Mouse (Mus musculus) liver, adult 2 months (tissue): ENCODE results near the gene Nf1. TPM values are rescaled to one million over a fixed set of nuclear protein-coding genes. Genes with fewer than 3 reads are reported as not detected.
A peak's percentile ranks its signal among the peaks of the same experiment; 100 is the strongest.

ENCODE experiments used
- DNase-seq: peaks from one replicate; pipeline ENCODE4 v3.0.0-alpha.2; 2011; ENCODE audit warnings: low read depth, low spot score; ENCODE audit errors: extremely low read depth
- H3K27ac ChIP-seq: fragments of 200-500 bp; replicated peaks from 2 replicates; pipeline ENCODE4 v1.5.1; 2012; ENCODE audit warnings: low read depth, mild to moderate bottlenecking, control low read depth, inconsistent platforms, low read length; ENCODE audit not compliant: insufficient read depth
- H3K27me3 ChIP-seq: fragments of 200-500 bp; 2 replicates; pipeline ENCODE4 v1.6.1; 2012; ENCODE audit warnings: mild to moderate bottlenecking, moderate library complexity, low read length, inconsistent platforms; ENCODE audit not compliant: control insufficient read depth, insufficient read depth
- H3K36me3 ChIP-seq: fragments of 200-500 bp; 2 replicates; pipeline ENCODE4 v1.6.1; 2012; ENCODE audit warnings: low read length, inconsistent platforms; ENCODE audit not compliant: control insufficient read depth, insufficient read depth
- H3K4me1 ChIP-seq: fragments of 200-500 bp; 2 replicates; pipeline ENCODE4 v1.6.1; 2011; ENCODE audit warnings: low read length; ENCODE audit not compliant: control insufficient read depth, insufficient read depth
- H3K4me3 ChIP-seq: fragments of 200-500 bp; 2 replicates; pipeline ENCODE4 v1.5.1; 2011; ENCODE audit warnings: low read depth, mild to moderate bottlenecking, control low read depth, low read length, moderate library complexity; ENCODE audit not compliant: insufficient read depth
- H3K79me2 ChIP-seq: fragments of 200-500 bp; 2 replicates; pipeline ENCODE4 v1.6.1; 2012; ENCODE audit warnings: inconsistent platforms, mild to moderate bottlenecking, low read length, moderate library complexity; ENCODE audit not compliant: control insufficient read depth, insufficient read depth
- H3K9ac ChIP-seq: fragments of 200-500 bp; 2 replicates; pipeline ENCODE4 v1.6.1; 2012; ENCODE audit warnings: low read depth, mild to moderate bottlenecking, control low read depth, inconsistent platforms, low read length
- CTCF ChIP-seq: fragments of 200-500 bp; IDR thresholded peaks from 2 replicates; pipeline ENCODE4 v1.5.1; 2011; ENCODE audit warnings: low read depth, low read length, control low read depth
- POLR2A ChIP-seq: fragments of 200-500 bp; IDR thresholded peaks from 2 replicates; pipeline ENCODE4 v1.6.1; 2011; ENCODE audit warnings: low read length, control low read depth; ENCODE audit not compliant: insufficient read depth; ENCODE audit errors: extremely low read depth
- WGBS: fragments of 180-500 bp; shearing (Covaris S2); methylation state at CpG from one replicate; pipeline ENCODE4 v1.1.7; 2018; 5-methylcytosine and 5-hydroxymethylcytosine counted together
- polyA plus RNA-seq: library from polyadenylated mRNA; depleted of rRNA; stranded (reverse); fragments of >200 nt; gene quantifications from 2 replicates; pipeline ENCODE4 v1.2.3, GENCODE M21; 2012; rRNA removed
- total RNA-seq: library from RNA; depleted of rRNA; stranded (reverse); fragments of >200 nt; gene quantifications from 2 replicates; pipeline ENCODE4 v1.2.3, GENCODE M21; 2014; rRNA removed

Nf1 gene
- total RNA-seq = 21.1 and 25.0 TPM in 2 replicates
- polyA plus RNA-seq = 3.6 and 5.5 TPM in 2 replicates

DNA sequence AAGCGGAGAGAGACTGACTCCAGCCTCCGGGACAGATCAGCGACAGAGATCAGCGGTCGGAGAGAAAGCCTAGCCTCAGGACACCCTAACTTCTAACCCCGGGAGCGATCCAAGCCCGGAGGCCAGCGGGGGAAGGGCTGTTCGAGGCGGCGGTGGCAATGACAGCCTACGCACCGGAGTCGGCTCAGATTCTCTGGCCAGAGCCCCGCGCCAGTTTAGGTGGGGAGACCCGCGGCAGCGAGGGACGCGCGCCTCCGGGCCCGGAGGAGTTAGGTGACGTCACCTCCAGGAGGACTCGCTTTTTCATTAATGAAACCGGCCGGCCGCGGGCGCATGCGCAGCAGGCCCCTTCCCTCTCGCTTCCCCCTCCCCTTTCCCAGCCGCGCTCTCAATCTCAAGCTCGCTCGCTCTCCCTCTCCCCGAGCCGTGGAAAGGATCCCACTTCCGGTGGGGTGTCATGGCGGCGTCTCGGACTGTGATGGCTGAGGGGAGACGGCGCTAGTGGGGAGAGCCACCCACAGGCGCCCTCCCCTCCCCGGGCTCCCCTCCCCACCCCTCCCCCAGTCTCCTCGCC is at the start of gene Nf1:
Gene Nf1 (plus strand): TSS at position 460 of the 574 bp plus-strand sequence.
- H3K4me1 ChIP-seq = peaks cover 10% of the 10 kb centered on the region
- peak within 1 kb of the TSS; percentile 90 for H3K9ac ChIP-seq
- peaks cover 13% of the 10 kb centered on the region; the same call in 1 of the 2 replicates for H3K79me2 ChIP-seq
- no peaks in the 10 kb centered on the region for H3K27me3 ChIP-seq
- peak within 1 kb of the TSS; percentile 77 for H3K27ac ChIP-seq
- peak within 1 kb of the TSS; percentile 65 for H3K4me3 ChIP-seq
- peak; percentile 39 for TF ChIP-seq POLR2A
- no peak for TF ChIP-seq CTCF
- WGBS = 1% methylated on average over 49 of the region's 49 CpGs
- DNase-seq = peak; percentile 81
- H3K36me3 ChIP-seq = no peaks in the 10 kb centered on the region; the same call in 1 of the 2 replicates

DNA sequence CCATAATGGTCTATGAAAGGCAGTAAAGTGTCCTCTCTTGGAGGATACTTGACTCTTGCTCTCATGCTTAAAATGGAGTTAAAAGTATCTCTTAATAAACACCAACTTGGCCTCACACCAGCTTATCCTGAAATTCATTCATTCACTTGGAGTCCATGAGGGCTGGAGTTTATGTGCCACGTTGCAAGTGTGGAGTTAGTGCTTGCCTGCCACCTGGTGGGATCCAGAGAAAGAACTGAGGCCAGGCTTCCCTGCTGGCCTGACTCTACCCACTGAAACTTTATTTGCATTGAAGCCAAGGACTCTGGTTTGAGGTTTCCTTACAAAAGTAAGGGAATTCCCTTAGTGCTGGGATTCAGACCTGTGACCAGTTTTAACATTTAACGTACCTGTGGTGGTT is 49.0 kb upstream of the Nf1 start:
- Histone ChIP-seq H3K4me1 (peaks cover 31% of the 10 kb centered on the region), H3K9ac (no peak overlapping the region), H3K4me3 (no peak overlapping the region), H3K79me2 (no peaks in the 10 kb centered on the region), H3K27ac (no peak overlapping the region), H3K36me3 (no peaks in the 10 kb centered on the region), H3K27me3 (no peaks in the 10 kb centered on the region)
- peak; percentile 72 for DNase-seq
- TF ChIP-seq CTCF = peak; percentile 88
- no peak for TF ChIP-seq POLR2A
- 41% methylated on average over 2 of the region's 2 CpGs for WGBS

DNA sequence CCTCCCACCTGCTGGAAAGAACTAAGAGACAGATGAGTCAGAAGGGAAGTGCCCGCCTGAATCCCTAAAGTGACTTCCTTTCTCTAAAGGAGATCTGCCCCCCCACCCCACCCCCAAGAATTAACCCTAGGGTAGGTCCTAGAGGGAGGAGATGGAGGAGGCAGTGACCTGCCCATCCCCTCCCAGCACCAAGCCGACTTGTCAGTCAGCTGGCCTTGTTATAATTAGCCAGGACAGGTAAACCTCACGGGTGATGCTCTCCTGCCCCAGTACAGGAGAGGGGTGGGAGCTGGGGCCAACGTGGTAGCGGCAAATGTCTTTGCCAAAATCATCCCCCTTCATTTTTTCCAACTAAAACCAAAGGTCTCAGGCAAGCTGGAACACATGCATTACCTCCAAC is 47.8 kb upstream of the Nf1 start:
- WGBS = 67% methylated on average over 5 of the region's 5 CpGs
- no peak overlapping the region for H3K4me3 ChIP-seq
- H3K27me3 ChIP-seq = no peaks in the 10 kb centered on the region
- TF ChIP-seq POLR2A (no peak), CTCF (no peak)
- H3K9ac ChIP-seq = no peak overlapping the region
- peaks cover 22% of the 10 kb centered on the region for H3K4me1 ChIP-seq
- no peaks in the 10 kb centered on the region for H3K36me3 ChIP-seq
- DNase-seq = no peak
- no peak overlapping the region for H3K27ac ChIP-seq
- no peaks in the 10 kb centered on the region for H3K79me2 ChIP-seq

DNA sequence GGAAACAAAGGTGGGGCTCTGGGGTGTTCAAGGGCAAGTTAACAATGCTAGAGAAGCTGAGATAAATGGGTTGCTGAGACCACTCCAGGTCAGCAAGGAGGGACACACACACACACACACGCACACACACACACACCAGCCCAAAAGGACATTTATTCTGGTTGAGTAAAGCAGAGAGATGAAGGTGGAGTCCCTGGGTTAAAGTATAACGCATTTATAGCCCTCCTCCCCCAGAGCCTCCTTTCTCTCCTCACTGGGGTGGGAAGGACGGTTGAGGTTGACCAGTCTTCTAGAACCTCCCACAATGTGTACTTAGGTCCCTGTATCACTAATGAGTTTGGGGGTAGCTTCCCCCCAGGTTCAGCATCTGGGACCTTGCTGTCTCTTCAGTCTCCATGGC is 47.4 kb upstream of the Nf1 start:
- Histone ChIP-seq H3K9ac (no peak overlapping the region), H3K79me2 (no peaks in the 10 kb centered on the region), H3K4me3 (no peak overlapping the region), H3K27me3 (no peaks in the 10 kb centered on the region), H3K27ac (no peak overlapping the region), H3K36me3 (no peaks in the 10 kb centered on the region), H3K4me1 (peaks cover 19% of the 10 kb centered on the region)
- WGBS = 91% methylated on average over 3 of the region's 3 CpGs
- TF ChIP-seq CTCF (no peak), POLR2A (no peak)
- DNase-seq = no peak

DNA sequence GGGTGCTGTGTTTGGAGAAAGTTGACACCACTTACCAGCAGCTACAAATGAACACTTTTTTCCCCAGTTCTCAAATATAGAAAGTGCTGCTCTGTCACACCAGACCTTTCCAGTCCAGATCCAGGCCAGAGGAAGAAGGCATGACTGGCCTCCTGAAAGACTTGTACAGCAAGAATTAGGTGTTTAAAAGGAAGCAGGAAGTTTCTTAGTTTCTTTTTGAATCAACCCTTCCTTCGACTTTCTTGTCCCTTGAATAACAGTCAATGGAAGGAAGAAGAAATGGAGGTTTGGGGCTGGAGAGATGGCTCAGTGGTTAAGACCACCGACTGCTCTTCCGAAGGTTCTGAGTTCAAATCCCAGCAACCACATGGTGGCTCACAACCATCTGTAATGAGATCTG is 46.5 kb upstream of the Nf1 start:
- Histone ChIP-seq H3K27me3 (no peaks in the 10 kb centered on the region), H3K27ac (no peak overlapping the region), H3K4me3 (no peak overlapping the region), H3K36me3 (no peaks in the 10 kb centered on the region), H3K4me1 (peaks cover 11% of the 10 kb centered on the region), H3K9ac (no peak overlapping the region), H3K79me2 (no peaks in the 10 kb centered on the region)
- no peak for DNase-seq
- 80% methylated on average over 3 of the region's 3 CpGs for WGBS
- TF ChIP-seq POLR2A (no peak), CTCF (no peak)

DNA sequence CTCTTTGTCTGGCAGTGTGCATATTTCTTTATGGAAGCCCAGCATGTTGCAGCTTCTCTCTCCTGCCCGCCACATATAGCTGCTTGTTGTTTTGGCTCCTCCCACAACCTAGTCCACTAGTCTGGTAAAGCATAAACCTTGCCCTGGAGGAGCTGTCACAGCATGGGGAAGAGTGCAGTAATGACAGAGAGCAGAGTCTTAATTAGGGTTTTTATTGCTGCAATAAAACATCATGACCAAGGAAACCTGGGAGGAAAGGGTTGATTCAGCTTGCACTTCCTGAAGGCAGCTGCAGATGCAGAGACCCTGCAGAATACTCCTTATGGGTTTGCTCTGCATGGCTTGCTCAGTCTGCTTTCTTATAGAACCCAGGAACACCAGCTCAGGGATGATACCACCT is 45.5 kb upstream of the Nf1 start:
- Histone ChIP-seq H3K27me3 (no peaks in the 10 kb centered on the region), H3K27ac (no peak overlapping the region), H3K79me2 (no peaks in the 10 kb centered on the region), H3K9ac (no peak overlapping the region), H3K4me1 (peaks cover 5% of the 10 kb centered on the region), H3K36me3 (no peaks in the 10 kb centered on the region), H3K4me3 (no peak overlapping the region)
- no peak for DNase-seq
- TF ChIP-seq POLR2A = no peak
- no peak for TF ChIP-seq CTCF
- WGBS = 80% methylated on average over 1 of the region's 1 CpGs
